Mouse (Mus musculus) layer of hippocampus, postnatal 25 days (tissue): ENCODE data around the gene Glrx2. TPM values are rescaled to one million over a fixed set of nuclear protein-coding genes. Genes with fewer than 3 reads are reported as not detected.

Experiments
- DNase-seq, 2 experiments: peaks; one replicate each; pipeline ENCODE4 v3.0.0; 2022; ENCODE audit warnings: mixed read lengths in 2 of 2, low spot score in 1 of 2; ENCODE audit errors: extremely low spot score in 1 of 2
- total RNA-seq, 2 experiments: library from RNA; stranded (reverse); gene quantifications; 2 replicates each; pipeline ENCODE4 v1.2.3; 2021

The Glrx2 gene
- total RNA-seq, 2 experiments from 2014 or later, result 107 to 114 TPM

- no peak for DNase-seq
These were observed 25.2 kb downstream of the Glrx2 start for GRCm38 (mm10) chr1:143741331-143741730.

- no peak for DNase-seq
These were observed 26.0 kb downstream of the Glrx2 start for GRCm38 (mm10) chr1:143742186-143742585.

- no peak for DNase-seq
These were observed 29.7 kb downstream of the Glrx2 start for GRCm38 (mm10) chr1:143745871-143746270.

GRCm38 (mm10) chr1:143762159-143762558 lies 46.0 kb downstream of the Glrx2 start:
- DNase-seq, result no peak

- no peak for DNase-seq
These were observed 48.3 kb downstream of the Glrx2 start for GRCm38 (mm10) chr1:143764443-143764842.

GRCm38 (mm10) chr1:143765801-143766200 lies 49.7 kb downstream of the Glrx2 start:
- DNase-seq, result no peak

- no peak for DNase-seq
These were observed 50.1 kb downstream of the Glrx2 start for GRCm38 (mm10) chr1:143766238-143766637.

GRCm38 (mm10) chr1:143770444-143771109 lies 54.4 kb downstream of the Glrx2 start:
- no peak for DNase-seq

- no peak for DNase-seq
These were observed 56.9 kb downstream of the Glrx2 start for GRCm38 (mm10) chr1:143773082-143773481.

- DNase-seq, result no peak
These were observed 57.8 kb downstream of the Glrx2 start for GRCm38 (mm10) chr1:143773909-143774308.

GRCm38 (mm10) chr1:143776446-143777411 lies 60.6 kb downstream of the Glrx2 start, which contains the start of the genes Trove2 and Uchl5:
Gene Trove2, minus strand, starts transcription at chr1:143777068.
Gene Uchl5, plus strand, starts transcription at chr1:143777272.
- DNase-seq, result peak; percentile 94 to 98

- no peak for DNase-seq
These were observed 61.5 kb downstream of the Glrx2 start for GRCm38 (mm10) chr1:143777558-143778218.

GRCm38 (mm10) chr1:143788584-143789227 lies 72.6 kb downstream of the Glrx2 start:
- DNase-seq, result peak in 1 of 2 experiments; percentile 28

Other genes starting within 250 kb of the Glrx2 start
- gene B3galt2, start 75.7 kb upstream of the Glrx2 start, total RNA-seq, result 10 to 100 TPM; 18.9 to 22.4 TPM
- 10 to 100 TPM; 60.5 to 66.8 TPM for gene Cdc73, start 13.4 kb upstream of the Glrx2 start, total RNA-seq
- gene Trove2, start 60.7 kb downstream of the Glrx2 start, total RNA-seq, result 10 to 100 TPM; 27.6 to 29.9 TPM
- 10 to 100 TPM; 36.9 to 38.9 TPM for gene Uchl5, start 60.9 kb downstream of the Glrx2 start, total RNA-seq